Mouse (Mus musculus) frontal cortex, adult 2 months (tissue): ENCODE data around the gene Dhx40. TPM values are rescaled to one million over a fixed set of nuclear protein-coding genes. Genes with fewer than 3 reads are reported as not detected.

Experiments
- DNase-seq, 2 experiments: peaks; one replicate each; pipeline ENCODE4 v3.0.0; 2022; ENCODE audit warnings: low spot score in 1 of 2; ENCODE audit errors: extremely low spot score in 1 of 2
- polyA plus RNA-seq: library from polyadenylated mRNA; depleted of rRNA; stranded (reverse); fragments of >200 nt; gene quantifications from 2 replicates; pipeline ENCODE4 v1.2.3, GENCODE M21; 2012; rRNA removed

Gene Dhx40
- polyA plus RNA-seq, result 15.0 and 16.6 TPM in 2 replicates

DNA sequence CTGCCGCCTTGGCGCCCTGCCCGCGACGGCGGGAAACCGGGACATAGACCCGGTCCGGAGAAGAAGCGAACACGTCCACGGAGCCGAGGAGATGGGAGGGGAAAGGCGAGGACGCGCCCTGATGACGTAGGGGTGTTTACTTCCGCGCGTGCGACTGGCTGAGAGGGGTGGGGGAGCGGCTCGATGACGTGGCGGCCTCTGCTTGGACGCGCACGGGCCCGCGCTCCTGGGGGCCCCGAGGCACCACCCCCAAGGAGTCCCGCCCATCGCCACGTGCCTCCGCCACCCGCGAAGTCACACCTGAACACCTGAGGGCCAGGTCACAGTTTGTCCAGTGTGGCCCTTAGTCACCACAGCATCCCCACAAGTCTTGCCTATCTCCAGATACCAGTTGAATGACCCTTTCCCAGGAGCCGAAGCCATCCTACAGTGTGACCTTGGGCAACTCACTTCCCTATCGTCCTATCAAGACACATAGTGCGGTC lies at the start of gene Dhx40:
TSS of gene Dhx40 (minus strand) at position 242 of the 485 bp plus-strand sequence.
- peak; percentile 87 to 94 for DNase-seq

DNA sequence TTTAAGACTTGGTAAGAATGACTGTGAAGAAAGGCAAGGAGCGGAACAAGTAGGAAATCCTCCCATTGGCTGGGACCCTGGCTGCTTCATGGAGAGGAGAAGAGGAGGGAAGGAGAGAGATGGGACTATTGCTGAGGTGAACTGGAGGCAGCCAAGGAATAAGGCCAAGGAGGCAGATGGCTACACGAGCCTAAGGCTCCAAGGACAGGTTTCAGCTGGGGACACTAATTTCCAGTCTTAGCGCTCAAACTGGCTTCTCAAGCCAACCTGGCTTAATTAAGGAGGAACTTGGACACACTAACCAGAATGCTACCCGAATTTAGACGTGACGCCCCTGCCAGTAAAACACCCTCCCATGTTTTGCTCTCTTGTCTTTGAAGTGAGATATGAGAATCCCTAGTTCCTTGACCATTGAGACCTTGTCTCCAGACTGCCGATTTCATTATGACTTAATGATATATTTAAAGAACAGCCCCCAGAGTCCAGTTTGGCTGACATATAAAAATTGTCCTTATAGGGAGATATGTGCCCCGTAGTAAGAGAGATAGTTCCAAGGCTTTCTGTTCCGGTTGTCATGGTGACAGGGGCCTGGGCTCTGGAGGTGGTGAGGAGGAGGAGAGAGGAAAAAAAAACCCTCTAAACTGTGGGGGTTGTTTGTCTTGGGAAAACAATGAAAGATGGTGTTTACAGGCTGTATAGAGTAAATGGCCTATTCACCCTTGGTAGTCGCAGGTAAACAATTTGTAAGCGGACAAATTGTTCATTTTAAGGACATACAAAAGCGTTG lies 48.3 kb upstream of the Dhx40 start:
- peak in 1 of 2 experiments; percentile 67 for DNase-seq

DNA sequence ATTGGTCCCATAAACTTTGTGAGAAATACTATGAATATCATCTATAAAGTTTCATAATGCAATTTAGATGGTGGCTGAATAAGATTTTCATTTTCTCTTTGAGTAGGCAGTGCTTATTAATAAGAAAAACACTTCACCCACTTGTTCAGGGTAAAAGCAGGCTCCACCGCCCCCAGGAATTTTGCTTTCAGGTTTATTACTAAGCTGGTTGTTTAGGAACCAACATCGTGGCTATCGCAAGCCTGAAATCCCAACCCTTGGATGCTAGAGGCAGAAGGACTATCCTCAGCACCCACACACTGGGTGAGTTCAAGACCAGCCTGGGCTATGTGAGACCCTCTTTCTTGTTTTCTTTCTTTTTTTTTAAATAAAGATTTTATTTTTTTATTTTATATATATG lies 45.5 kb upstream of the Dhx40 start:
- DNase-seq, result peak in 1 of 2 experiments; percentile 48

DNA sequence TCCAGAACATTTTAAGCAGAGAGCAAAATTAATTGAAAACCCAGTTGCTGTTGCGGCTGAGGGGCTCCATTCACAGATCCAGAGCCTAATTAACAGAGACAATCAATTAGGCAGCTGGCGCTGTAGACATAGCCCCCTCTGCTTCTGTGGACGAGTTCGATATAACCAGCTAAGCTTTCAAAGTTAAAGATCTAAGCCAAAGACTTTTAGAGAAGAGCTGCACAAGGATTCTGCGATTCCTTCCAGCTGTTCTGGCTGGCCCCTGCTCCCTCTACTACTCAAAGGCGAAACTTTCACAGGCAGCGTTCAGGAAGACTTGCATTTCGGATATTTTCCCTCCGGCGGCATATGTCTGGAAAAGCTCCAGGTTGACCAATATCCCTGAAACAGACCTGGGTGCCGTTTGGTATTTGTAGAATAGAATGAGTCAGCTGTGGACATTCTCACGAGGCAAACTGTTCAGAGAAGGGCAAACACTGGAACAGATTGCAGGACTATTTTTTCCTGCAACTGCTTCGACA lies 45.0 kb upstream of the Dhx40 start:
- DNase-seq, result peak in 1 of 2 experiments; percentile 36

DNA sequence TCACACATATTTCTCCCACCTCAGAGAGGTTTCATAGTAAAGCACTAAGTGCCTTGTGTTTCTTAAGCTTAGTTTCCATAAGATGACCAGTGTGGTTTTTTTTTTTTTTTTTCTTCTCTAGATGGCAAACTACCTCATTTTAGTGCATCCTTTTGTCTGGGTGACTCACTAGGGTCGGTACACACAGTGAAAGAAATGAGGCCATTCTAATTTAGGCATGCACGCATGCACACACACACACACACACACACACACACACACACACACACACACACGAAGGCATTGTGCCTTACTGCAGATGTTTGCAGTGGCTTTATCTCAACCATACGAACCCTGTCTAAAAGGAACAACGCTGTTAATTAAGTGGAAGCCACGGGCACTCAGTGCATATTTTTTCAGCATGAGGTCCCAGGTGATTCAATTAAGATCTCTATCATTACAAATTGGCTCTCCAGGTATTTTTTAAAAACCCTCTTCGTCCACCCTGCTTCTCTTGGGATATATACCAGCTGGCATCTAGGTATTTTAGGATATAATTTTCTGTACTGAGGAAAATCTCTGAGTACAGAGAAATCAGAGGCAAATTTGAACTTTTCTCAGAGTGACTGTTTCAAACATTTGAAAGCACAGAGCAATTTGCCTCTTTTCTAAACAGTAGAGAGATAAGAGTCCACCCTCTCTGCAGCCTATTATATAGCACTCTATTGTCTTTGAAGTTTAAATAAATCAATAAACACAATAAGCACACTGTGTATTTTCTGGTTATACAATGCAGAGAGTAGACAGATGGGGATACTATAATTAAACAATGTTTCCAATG lies 44.4 kb upstream of the Dhx40 start:
- no peak for DNase-seq

GRCm38 (mm10) chr11:86851234-86851671 lies 43.7 kb upstream of the Dhx40 start:
- DNase-seq, result peak in 1 of 2 experiments; percentile 30

- no peak for DNase-seq
Measured at GRCm38 (mm10) chr11:86843831-86844230, 36.3 kb upstream of the Dhx40 start.

DNA sequence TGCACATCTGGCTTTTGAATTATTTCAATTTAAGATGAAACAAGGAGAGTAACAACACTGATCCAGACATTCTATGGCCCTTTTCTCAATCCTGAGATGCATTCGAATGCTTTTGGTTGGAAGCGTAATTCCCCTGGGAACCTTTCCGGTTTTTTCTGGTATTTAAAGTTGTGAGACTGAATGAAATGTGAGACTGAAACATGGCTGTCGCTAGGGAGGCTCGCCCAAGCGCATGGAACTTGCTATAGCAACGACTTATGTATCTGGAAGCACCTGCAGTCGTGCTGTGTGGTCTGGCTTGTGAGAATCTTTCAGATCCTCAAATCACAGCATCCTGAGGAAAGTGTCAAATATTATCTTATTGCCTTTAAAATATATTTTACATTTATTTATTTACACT lies 33.7 kb upstream of the Dhx40 start:
- peak in 1 of 2 experiments; percentile 17 for DNase-seq

DNA sequence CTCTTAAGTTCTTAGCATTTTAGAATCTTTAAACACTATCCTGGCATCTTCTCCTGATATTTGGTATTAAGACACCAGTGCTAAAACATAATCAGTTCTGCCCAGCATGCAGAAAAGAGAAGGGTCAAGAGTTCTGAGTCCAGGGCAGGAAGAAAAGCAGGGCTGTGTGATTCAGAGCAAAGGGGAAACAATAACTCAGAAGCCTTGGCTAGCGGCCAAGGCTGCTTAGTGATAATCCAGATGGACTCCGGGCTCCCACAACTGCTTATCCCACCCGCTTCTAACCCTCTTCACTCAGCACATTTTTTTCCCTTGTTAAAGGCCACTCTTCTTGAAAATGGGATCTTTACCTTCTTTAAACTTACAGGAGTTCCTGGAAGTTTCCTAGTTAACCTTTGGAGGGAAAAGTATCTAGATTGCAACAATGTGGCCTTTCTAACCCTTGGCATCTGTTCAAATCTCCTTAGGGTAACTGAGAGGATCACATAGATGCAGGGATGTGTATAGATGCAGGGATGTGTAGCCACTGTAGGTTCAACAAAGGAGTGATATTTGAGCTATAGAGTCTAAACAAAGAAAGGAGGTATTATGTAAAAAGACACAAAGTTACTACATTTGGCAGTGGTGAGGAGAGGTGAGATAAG lies 33.1 kb upstream of the Dhx40 start:
- no peak for DNase-seq

DNA sequence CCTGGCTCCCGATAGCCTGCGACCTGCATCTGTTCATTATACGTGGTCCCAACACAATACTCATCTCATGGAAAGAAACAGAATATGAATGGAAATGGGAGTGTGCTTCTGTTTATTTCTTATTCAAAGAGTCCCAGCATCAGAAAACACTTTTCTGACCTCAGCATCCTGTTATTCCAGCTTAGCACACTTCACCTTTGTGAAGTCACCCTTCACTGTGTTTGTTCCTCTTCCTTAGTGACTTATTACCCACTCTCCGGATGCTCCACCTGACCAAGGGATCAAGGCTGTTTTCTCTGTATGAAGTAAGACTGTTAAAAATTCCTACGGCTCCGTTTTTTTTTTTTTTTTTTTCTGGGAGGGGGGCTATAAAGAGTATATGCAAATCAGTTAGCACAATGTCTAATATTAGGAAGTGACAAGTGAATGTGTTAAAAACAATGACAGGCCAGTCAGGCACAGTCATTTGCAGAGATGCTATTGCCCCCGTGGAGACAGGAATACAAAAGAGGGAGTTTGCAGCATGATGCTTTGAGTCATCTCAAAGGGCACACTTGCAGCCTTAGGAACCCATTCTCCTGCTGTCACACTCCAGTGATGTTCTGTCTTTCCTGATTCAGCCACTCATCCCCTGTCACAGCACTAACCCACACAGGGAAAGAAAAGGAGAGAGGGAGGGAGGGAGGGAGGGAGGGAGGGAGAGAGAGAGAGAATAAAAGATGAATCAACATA lies 32.3 kb upstream of the Dhx40 start:
- peak in 1 of 2 experiments; percentile 34 for DNase-seq

DNA sequence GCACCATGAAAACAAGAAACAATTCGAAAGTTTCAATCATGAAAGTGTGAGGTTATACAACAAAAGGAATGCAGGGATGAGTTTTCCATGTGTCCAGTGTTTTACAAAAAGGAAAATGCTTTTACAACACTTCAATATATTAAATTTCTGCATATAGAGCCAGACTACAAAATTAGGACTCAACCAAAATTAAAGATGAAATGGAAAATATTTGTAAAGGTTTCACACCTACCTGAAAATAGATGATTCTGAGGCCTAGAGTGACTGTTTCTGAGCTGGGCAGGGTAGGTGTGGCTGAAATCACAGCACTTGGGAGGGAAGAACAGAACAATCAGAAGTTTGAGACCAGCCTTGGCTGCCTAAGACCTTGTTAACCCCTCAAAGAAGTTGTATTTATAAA lies 31.2 kb upstream of the Dhx40 start:
- DNase-seq, result no peak

DNA sequence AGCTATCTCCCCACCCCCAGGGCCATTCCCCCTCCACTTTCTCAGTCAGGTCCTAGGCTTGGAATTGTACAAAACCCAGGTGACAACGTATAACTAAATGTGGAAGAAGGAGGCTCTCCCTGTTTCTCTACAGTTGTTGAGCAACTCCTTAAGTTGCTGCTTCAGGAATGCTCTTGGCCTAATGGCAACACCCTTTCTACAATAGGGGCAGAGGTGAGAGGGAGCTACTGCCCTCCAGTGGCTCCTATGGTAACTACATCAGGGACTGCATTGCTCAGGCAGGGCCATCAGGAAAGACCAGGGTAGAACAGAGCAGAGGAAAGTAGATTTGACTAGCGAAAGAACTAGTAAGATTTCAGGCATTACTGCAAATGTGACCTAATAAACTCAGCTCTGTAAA lies 28.8 kb upstream of the Dhx40 start:
- DNase-seq, result peak in 1 of 2 experiments; percentile 66

- DNase-seq, result no peak
Measured at GRCm38 (mm10) chr11:86834628-86835338, 27.2 kb upstream of the Dhx40 start.

GRCm38 (mm10) chr11:86834050-86834449 lies 26.5 kb upstream of the Dhx40 start:
- DNase-seq, result no peak

GRCm38 (mm10) chr11:86833153-86833552 lies 25.6 kb upstream of the Dhx40 start:
- no peak for DNase-seq

DNA sequence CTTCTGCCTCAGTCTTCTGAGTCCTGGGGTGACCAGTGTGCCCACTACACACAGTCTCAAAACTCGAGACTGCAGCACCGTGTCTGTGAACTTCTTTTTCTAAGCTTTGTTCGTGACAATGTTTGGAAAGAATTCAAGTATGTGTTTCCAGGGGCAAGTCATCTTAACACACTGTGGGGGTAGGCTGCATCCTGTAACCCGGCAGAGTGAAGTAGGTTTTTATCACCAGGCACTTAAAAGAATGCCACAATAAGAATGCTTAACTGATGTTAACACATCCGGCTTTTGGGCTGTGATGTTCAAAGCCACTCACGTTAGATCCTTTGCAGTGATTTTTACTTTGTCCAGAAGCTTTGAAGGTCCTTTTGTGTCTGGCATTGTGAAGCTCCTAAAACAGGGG lies 20.9 kb upstream of the Dhx40 start:
- no peak for DNase-seq

DNA sequence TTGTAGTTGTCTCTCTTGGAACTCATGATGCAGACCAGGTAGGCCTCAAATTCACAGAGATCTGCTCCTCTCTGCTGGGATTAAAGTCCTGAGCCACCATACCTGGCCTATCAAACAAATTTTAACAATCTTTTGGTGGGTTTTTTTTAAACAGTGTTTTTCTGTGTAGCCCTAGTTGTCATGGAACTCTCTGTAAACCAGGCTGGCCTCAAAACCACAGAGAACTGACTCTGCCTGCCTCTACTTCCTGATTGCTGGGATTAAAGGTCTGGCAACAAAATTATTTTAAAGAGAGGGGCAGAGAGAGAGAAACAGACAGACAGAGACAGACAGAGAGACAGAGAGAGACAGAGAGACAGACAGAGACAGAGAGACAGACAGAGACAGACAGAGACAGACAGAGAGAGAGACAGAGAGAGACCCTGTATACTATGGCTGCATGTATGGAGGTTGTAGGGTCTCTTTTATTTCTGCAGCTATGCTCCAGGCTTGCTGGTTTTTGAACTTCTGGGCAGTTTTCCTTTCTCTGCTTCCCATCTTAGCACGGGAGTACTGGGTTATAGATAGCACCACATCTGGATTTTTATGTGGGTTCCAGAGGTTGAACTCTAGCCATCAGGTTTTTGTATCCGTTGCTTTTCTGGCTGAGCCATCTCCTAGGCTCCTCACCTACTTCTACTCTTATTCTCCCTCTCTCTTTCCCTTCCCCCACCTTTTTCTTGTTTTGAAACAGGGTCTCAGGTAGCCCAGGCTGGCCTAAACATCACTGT lies 20.1 kb upstream of the Dhx40 start:
- DNase-seq, result no peak

- DNase-seq, result no peak
Measured at GRCm38 (mm10) chr11:86824433-86824832, 16.9 kb upstream of the Dhx40 start.

- no peak for DNase-seq
Measured at GRCm38 (mm10) chr11:86822531-86822930, 15.0 kb upstream of the Dhx40 start.
